Mouse (Mus musculus): ENCODE measurements around the gene Prr12. TPM values are rescaled to one million over a fixed set of nuclear protein-coding genes. Genes with fewer than 3 reads are reported as not detected.
A peak's percentile ranks its signal among the peaks of the same experiment; 100 is the strongest.
"Not testable (repeated sequence)": the region's sequence is repeated elsewhere in the genome, so short reads cannot be mapped to it uniquely, and the experiment has no call there.

Prr12 gene
- polyA plus RNA-seq, 1 experiment = 15.9 TPM

DNA sequence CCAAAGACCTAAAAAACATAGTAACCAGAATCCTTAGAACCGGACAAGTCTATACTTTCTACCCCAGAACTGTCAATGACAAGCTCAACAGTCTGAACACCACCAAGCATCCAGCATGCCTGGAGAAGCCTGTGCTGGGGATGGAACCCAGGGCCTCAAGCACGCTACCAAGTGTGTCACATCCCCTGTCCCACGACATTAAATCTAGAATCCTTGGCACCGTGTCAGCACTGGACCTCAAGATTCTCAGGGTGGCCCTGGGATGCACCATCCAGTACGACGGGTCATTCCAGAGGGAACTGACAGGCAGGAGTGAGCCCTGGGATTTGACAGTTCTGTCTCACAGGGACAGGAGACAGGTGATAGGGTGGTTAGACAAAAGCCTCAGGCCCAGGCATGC is 22.7 kb downstream of the Prr12 start:
- no peak for DNase-seq
- TF ChIP-seq CTCF (IDR thresholded peaks at IDR 0.05; ENCODE audit: insufficient read depth, low read length) (no peak), POLR2A (IDR thresholded peaks at IDR 0.05; ENCODE audit: borderline replicate concordance, extremely low read depth, low read depth, low read length) (no peak)
- no peak overlapping the region for H3K4me3 ChIP-seq (replicated peaks; ENCODE audit: extremely low read depth, low read depth, low read length)
- no peaks in the 10 kb centered on the region for H3K4me1 ChIP-seq (ENCODE audit: control insufficient read depth, insufficient read depth, low read length)
- WGBS = 91% methylated on average over 6 of the region's 6 CpGs

DNA sequence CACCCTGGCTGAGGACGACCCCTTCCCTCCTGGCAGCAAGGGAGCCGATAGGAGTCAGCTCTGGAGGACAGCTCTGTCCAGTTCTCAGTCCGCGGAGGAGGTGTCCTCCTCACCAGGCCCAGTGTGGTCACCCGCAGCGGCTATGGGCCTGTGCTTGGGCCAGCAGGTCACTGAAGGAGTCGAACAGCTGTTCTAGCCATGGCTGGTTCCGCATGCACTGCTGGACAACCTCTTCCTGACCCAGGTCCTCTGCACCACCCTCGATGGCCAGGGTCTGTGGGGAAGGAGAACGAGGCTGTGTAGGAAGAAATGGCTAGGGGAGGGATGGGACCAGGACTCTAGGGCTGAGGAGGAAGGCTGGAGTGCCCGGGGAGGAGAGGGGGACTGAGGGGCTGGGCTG is 24.3 kb downstream of the Prr12 start:
- WGBS = 84% methylated on average over 11 of the region's 11 CpGs
- DNase-seq = no peak
- H3K4me3 ChIP-seq (replicated peaks; ENCODE audit: extremely low read depth, low read depth, low read length) = no peak overlapping the region
- TF ChIP-seq CTCF (IDR thresholded peaks at IDR 0.05; ENCODE audit: insufficient read depth, low read length) (no peak), POLR2A (IDR thresholded peaks at IDR 0.05; ENCODE audit: borderline replicate concordance, extremely low read depth, low read depth, low read length) (no peak)
- H3K4me1 ChIP-seq (ENCODE audit: control insufficient read depth, insufficient read depth, low read length) = no peaks in the 10 kb centered on the region

DNA sequence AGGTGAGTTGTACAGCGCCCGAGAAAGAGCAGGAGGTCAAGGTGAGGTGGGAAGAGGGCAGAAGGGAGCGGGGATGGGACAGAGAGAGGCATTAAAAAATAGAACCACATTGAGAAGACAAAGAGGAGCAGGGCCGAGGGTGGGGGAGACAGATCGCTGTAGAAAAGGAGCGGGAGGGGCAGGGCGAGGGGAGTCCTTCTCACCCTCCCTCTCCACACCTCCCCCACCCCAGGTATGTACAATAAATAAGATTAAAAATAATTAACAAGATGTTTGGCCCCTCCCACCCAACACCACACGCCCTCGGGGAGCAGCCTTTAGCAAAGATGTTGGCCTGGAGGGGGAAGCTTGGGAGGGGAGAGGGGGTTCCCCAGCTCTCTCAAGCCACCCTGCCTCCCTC is 24.9 kb downstream of the Prr12 start:
- Histone ChIP-seq H3K4me1 (ENCODE audit: control insufficient read depth, insufficient read depth, low read length) (no peaks in the 10 kb centered on the region), H3K4me3 (replicated peaks; ENCODE audit: extremely low read depth, low read depth, low read length) (no peak overlapping the region)
- 84% methylated on average over 9 of the region's 9 CpGs for WGBS
- DNase-seq = no peak
- TF ChIP-seq POLR2A (IDR thresholded peaks at IDR 0.05; ENCODE audit: borderline replicate concordance, extremely low read depth, low read depth, low read length) = no peak
- TF ChIP-seq CTCF (IDR thresholded peaks at IDR 0.05; ENCODE audit: insufficient read depth, low read length) = no peak

DNA sequence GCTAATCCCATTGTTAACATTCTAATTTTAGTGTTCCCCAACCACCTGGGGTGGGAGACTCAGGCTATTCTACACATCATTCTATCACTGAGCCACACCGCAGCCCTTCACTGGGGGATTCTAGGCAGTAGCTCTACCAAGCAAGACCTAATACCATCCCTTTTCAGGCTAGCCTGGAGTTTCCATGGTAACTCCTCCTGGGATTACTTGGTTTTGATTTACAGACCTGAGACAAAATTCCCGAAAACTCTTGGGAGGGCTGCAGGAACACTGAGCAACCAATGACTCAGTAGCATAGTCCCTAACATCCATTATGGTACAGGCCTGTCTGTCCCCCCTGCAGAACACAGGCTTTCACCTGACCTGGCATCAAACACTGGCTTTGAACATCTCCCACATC is 26.4 kb downstream of the Prr12 start:
- TF ChIP-seq CTCF (IDR thresholded peaks at IDR 0.05; ENCODE audit: insufficient read depth, low read length) = no peak
- TF ChIP-seq POLR2A (IDR thresholded peaks at IDR 0.05; ENCODE audit: borderline replicate concordance, extremely low read depth, low read depth, low read length) = no peak
- DNase-seq = no peak
- whole genome bisulfite sequencing = 72% methylated on average over 2 of the region's 2 CpGs
- Histone ChIP-seq H3K4me1 (ENCODE audit: control insufficient read depth, insufficient read depth, low read length) (no peaks in the 10 kb centered on the region), H3K4me3 (replicated peaks; ENCODE audit: extremely low read depth, low read depth, low read length) (no peak overlapping the region)

DNA sequence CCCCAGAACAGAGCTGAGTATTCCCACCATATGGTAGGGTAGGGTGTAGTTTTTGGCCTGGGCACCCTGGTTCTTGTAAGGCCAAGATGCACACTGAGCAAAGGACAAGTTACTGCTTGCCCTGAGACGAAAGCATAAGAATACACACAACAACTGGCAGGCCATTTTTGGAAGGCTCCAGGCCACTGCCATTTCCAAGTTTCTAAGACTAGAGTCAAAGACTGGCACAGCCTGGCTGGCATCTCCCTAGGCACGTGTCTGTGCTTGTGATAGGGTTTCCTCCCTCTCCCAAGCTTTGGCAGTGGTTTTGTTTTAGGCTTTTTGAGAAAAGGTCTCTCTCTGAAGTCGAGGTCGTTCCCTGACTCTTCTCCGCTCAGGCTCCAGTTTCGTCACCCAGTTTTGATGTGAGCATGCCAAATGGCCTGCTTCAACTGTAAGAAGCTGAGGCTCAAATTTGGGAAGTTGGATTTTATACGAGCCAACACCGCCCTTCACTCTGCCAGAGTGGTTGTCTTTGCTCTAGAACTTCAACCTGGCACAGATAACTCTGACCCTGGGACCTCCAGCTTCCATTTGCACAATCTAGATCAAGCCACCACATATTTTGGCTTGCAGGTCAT is 27.0 kb downstream of the Prr12 start:
- Histone ChIP-seq H3K4me3 (replicated peaks; ENCODE audit: extremely low read depth, low read depth, low read length) (no peak overlapping the region), H3K4me1 (ENCODE audit: control insufficient read depth, insufficient read depth, low read length) (no peaks in the 10 kb centered on the region)
- no peak for DNase-seq
- TF ChIP-seq POLR2A (IDR thresholded peaks at IDR 0.05; ENCODE audit: borderline replicate concordance, extremely low read depth, low read depth, low read length) = no peak
- no peak for TF ChIP-seq CTCF (IDR thresholded peaks at IDR 0.05; ENCODE audit: insufficient read depth, low read length)
- WGBS = 61% methylated on average over 8 of the region's 8 CpGs

DNA sequence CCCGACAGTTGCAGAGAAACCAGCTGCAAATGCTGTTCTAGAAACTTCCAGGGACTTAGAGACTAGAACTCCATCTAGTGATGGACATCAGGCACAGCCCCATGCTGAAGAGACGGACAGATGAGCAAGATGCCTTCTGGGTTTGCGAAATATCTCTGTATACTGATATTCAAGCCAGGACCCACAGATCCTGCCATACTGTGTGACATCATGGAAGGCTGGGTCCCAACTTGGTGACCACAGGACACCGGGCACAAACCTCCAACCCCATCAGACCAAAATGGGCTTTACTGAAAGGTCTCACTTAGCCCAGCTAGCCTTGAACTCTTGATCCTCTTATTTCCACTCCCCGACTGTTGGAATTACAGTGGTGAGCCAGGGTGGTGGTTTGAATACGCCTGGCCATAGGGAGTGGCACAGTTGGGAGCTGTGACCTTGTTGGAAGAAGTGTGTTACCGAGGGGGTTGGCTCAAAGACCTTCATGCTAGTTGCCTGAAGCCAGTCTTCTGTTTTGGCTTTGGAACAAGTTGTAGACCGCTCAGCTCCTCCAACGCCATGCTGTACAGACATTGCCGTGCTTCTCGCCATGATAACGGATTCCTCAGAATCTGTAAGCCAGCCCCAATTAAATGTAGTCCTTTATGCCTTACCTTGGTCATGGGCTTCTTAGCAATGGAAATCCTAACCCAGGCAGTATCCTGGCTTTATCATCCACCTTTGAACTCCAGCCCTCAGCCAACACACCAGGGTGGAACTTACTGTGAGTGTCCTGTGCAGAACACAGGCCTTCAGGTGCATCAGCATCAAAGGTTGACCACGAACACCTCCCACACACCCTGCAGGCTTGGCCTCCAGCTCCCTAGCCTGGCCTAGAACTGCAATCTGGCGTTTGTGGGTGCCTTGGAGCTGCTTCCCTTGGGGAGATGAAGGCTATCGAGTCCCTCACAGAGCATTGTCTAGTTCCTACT is 28.1 kb downstream of the Prr12 start:
- DNase-seq = no peak
- WGBS = 74% methylated on average over 15 of the region's 15 CpGs
- TF ChIP-seq CTCF (IDR thresholded peaks at IDR 0.05; ENCODE audit: insufficient read depth, low read length) = no peak
- TF ChIP-seq POLR2A (IDR thresholded peaks at IDR 0.05; ENCODE audit: borderline replicate concordance, extremely low read depth, low read depth, low read length) = no peak

DNA sequence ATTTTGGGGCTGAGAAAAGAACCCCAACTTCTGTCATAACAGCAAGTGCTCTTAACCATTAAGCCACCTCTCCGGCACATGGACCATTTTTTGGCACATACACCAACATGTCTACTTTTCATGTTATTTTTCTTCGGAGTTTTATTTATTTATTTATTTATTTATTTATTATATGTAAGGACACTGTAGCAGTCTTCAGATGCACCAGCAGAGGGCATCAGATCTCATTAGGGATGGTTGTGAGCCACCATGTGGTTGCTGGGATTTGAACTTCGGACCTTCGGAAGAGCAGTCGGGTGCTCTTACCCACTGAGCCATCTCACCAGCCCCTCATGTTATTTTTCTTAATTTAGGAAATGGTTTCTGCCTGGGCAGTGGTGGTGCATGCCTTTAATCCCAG is 29.0 kb downstream of the Prr12 start:
- 65% methylated on average over 5 of the region's 5 CpGs for WGBS
- not testable (repeated sequence) for H3K4me1 ChIP-seq (ENCODE audit: control insufficient read depth, insufficient read depth, low read length); DNase-seq; H3K4me3 ChIP-seq (replicated peaks; ENCODE audit: extremely low read depth, low read depth, low read length)
- 0 out of 2 replicates have a peak, but pooled peaks have one; percentile 25 for TF ChIP-seq CTCF (IDR thresholded peaks at IDR 0.05; ENCODE audit: insufficient read depth, low read length)

More for the DNA sequence above, 28.1 kb downstream of the Prr12 start:
- Histone ChIP-seq H3K4me1 (ENCODE audit: control insufficient read depth, insufficient read depth, low read length) (0 out of 2 replicates have a peak, but pooled peaks cover under 1% of the 10 kb centered on the region), H3K4me3 (replicated peaks; ENCODE audit: extremely low read depth, low read depth, low read length) (no peak overlapping the region)

DNA sequence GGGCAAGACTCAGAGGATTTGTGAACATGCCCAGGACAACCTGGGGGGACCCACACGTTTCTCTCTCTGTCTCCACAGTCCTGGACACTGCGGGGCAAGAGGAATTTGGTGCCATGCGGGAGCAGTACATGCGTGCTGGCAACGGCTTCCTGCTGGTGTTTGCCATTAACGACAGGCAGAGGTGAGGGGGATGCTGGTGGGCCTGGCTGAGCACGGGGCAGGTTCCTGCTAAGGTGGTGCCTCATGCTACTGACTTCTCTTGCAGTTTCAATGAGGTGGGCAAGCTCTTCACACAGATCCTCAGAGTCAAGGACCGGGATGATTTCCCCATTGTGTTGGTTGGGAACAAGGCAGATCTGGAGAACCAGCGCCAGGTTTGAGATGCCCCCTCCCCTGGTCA is 32.5 kb downstream of the Prr12 start:
- 74% methylated on average over 9 of the region's 9 CpGs for WGBS
- DNase-seq = no peak
- TF ChIP-seq CTCF (IDR thresholded peaks at IDR 0.05; ENCODE audit: insufficient read depth, low read length) = no peak
- no peak overlapping the region for H3K4me3 ChIP-seq (replicated peaks; ENCODE audit: extremely low read depth, low read depth, low read length)
- H3K4me1 ChIP-seq (ENCODE audit: control insufficient read depth, insufficient read depth, low read length) = peaks cover 2% of the 10 kb centered on the region; the same call in 1 of the 2 replicates

DNA sequence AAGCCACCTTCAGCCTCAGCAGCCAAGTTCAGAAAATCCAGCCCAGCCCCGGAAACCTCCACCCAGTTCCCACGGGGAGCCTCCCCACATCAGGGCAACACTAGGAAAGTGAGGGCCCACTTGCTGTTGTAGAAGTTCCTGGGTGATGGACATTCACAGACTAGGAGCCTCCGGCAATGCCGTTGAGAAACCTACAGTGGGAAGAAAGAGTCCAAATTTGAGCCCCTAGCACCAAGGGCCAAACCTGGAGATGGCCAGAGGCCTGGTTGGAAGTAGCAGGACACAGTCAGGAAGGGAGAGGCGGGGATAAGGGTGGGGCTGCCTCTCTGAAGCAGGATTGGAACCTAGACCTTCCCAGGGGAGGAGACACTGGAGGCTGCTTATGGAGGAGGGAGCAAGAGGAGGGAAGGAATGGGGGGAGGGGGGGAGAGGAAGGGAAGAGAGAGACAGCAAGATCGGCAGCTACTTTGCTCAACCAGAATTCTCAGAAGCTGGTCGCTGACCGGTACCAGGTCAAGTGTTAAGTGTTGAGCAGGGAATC is 33.6 kb downstream of the Prr12 start:
- WGBS = 10% methylated on average over 8 of the region's 8 CpGs
- Histone ChIP-seq H3K4me1 (ENCODE audit: control insufficient read depth, insufficient read depth, low read length) (peaks cover 2% of the 10 kb centered on the region; the same call in 1 of the 2 replicates), H3K4me3 (replicated peaks; ENCODE audit: extremely low read depth, low read depth, low read length) (peak overlapping the region; percentile 76)
- TF ChIP-seq CTCF (IDR thresholded peaks at IDR 0.05; ENCODE audit: insufficient read depth, low read length) (no peak), POLR2A (IDR thresholded peaks at IDR 0.05; ENCODE audit: borderline replicate concordance, extremely low read depth, low read depth, low read length) (peak; percentile 76; the same call in 1 of the 2 replicates)
- DNase-seq = peak; percentile 71

Data from lung, adult 2 months (tissue).